ENCODE assay signal across 9 mouse cellular contexts in the genomic region with DNA sequence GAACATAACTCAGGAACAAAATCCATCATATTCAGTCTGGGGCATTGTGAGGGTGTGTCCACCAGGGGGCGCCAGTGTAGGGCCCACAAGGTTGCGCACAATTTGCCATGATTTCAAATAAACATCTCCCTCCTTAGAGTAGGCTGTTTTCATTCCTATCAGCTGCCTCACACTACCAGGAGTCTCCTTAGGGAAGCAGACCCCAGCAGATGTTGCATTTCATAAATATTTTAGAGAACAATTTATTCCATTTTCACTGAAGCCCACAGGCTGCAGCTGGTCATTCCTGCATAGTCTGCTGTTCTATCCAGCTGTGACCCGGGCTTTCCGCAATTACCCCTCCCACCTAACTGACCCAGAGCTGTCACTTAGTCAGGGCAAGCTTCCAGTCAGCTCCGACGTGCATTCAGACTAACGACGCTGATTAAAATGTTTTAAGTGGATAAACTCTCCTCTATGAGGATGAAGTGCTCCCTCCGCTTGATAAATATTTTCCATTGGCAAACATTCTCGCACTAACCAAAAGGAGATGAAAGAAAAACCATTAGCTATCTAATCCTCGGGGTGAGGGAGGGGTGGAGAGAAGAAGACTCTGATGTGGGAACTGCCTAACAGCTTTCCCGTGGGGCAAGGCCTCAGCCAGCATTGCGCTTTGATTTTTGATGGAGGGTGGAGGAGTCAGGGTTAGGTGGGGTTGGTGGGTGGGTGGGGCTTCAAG.
DNase-seq lines count a peak whose midpoint lies in the region; ATAC-seq and TF ChIP-seq lines count a peak whose summit lies in the region.
"Had no signal": no experiment of that assay in that cellular context is flagged by ENCODE, and none has a peak within 500 bp of the region (broad histone marks: within the 10 kb centered on the region; RNA-seq: fewer than 3 reads in every experiment).

No protein-coding gene starts in this region.

- peak; percentile 68; the same call in 1 of the 2 replicates for TF ChIP-seq CTCF in cerebellum, adult 2 months (IDR thresholded peaks at IDR 0.05; ENCODE audit: borderline replicate concordance, insufficient read depth, low read depth, low read length)

- H3K9me3 ChIP-seq in heart, embryonic 15.5 days (replicated peaks): peaks cover 3% of the 10 kb centered on the region; the same call in 1 of the 2 replicates
- peaks cover 10% of the 10 kb centered on the region; the same call in 1 of the 2 replicates for H3K9me3 ChIP-seq in midbrain, embryonic 14.5 days (ENCODE audit: control insufficient read depth, low read length)

- no peaks in the 10 kb centered on the region for H3K36me3 ChIP-seq in heart, embryonic 15.5 days
- no peaks in the 10 kb centered on the region for H3K36me3 ChIP-seq in midbrain, embryonic 14.5 days (ENCODE audit: control insufficient read depth, insufficient read depth, low read length)
- H3K36me3 ChIP-seq: G1E had no signal

- H3K27me3 ChIP-seq in cerebellum, adult 2 months (ENCODE audit: control insufficient read depth, insufficient read depth, low read length): no peaks in the 10 kb centered on the region
- no peaks in the 10 kb centered on the region for H3K27me3 ChIP-seq in heart, embryonic 15.5 days
- no peaks in the 10 kb centered on the region for H3K27me3 ChIP-seq in midbrain, embryonic 14.5 days (ENCODE audit: control insufficient read depth, insufficient read depth, low read length)

- H3K27ac ChIP-seq in cerebellum, adult 2 months (ENCODE audit: insufficient read depth, low read length): no peak overlapping the region
- peak overlapping the region; percentile 24; the same call in 1 of the 2 replicates for H3K27ac ChIP-seq in heart, embryonic 15.5 days
- peak overlapping the region; percentile 72 for H3K27ac ChIP-seq in midbrain, embryonic 14.5 days (replicated peaks; ENCODE audit: low read depth, low read length)

- H3K4me3 ChIP-seq in cerebellum, adult 2 months (replicated peaks; ENCODE audit: insufficient read depth, low read depth, low read length): no peak overlapping the region
- H3K4me3 ChIP-seq in heart, embryonic 15.5 days: no peak overlapping the region
- no peak overlapping the region for H3K4me3 ChIP-seq in midbrain, embryonic 14.5 days (replicated peaks; ENCODE audit: low read depth, low read length)

- ATAC-seq in heart, embryonic 15.5 days (replicated peaks; ENCODE audit: insufficient number of reproducible peaks, insufficient read depth, low FRiP score, low read depth): peak; percentile 58
- peak; percentile 73 for ATAC-seq in midbrain, embryonic 14.5 days (ENCODE audit: low FRiP score, low TSS enrichment)

- peak in 1 of 2 experiments; percentile 38 for DNase-seq in cerebellum, adult 2 months
- no peak for DNase-seq in cerebellum, adult 11-12 months
- DNase-seq in A20 (ENCODE audit: low read depth, low spot score): peak; percentile 29
- DNase-seq in cerebellum, postnatal 36 days: peak; percentile 42 to 45
- DNase-seq in kidney, postnatal 36 days: peak; percentile 2 to 68
- DNase-seq in midbrain, embryonic 14.5 days: peak; percentile 73
- DNase-seq in yolk sac, embryonic 10.5 days (ENCODE audit: low spot score): no peak

- no peak for TF ChIP-seq POLR2A in cerebellum, adult 2 months (IDR thresholded peaks at IDR 0.05; ENCODE audit: borderline replicate concordance, insufficient read depth, low read length)

- H3K9ac ChIP-seq in heart, embryonic 15.5 days: no peak overlapping the region
- no peak overlapping the region for H3K9ac ChIP-seq in midbrain, embryonic 14.5 days (replicated peaks; ENCODE audit: low read length)

- H3K4me1 ChIP-seq in cerebellum, adult 2 months (ENCODE audit: control insufficient read depth, insufficient read depth, low read length): no peaks in the 10 kb centered on the region; the same call in 1 of the 2 replicates
- H3K4me1 ChIP-seq in heart, embryonic 15.5 days (replicated peaks): peaks cover 11% of the 10 kb centered on the region
- H3K4me1 ChIP-seq in midbrain, embryonic 14.5 days (ENCODE audit: control insufficient read depth, insufficient read depth, low read length): peaks cover 16% of the 10 kb centered on the region

- H3K4me2 ChIP-seq in heart, embryonic 15.5 days: 0 out of 2 replicates have a peak overlapping the region, but pooled peaks have one; percentile 4
- H3K4me2 ChIP-seq in midbrain, embryonic 14.5 days (ENCODE audit: low read length): 0 out of 2 replicates have a peak overlapping the region, but pooled peaks have one; percentile 9

- 53% methylated on average over 13 of the region's 13 CpGs for WGBS in cerebellum, adult 2 months
- 12% methylated on average over 13 of the region's 13 CpGs for WGBS in heart, embryonic 15.5 days
- WGBS in midbrain, embryonic 14.5 days: 10% methylated on average over 13 of the region's 13 CpGs

Comparison
In these comparisons a context has a peak if more than half of its experiments do, and no peak if none do; other contexts are left out.
1. DNase-seq: peak in A20 (single experiment), cerebellum, postnatal 36 days (2 of 2), kidney, postnatal 36 days (2 of 2) and midbrain, embryonic 14.5 days (single experiment); none in cerebellum, adult 11-12 months (single experiment) and yolk sac, embryonic 10.5 days (single experiment).